Mouse (Mus musculus) C2C12 (cell line): ENCODE data around the gene Galnt7. TPM values are rescaled to one million over a fixed set of nuclear protein-coding genes. Genes with fewer than 3 reads are reported as not detected.
A peak's percentile ranks its signal among the peaks of the same experiment; 100 is the strongest.
"Not testable (repeated sequence)": the region's sequence is repeated elsewhere in the genome, so short reads cannot be mapped to it uniquely, and the experiment has no call there.

ENCODE experiments used
- H3K27me3 ChIP-seq: one replicate; pipeline ENCODE4 v1.6.1; 2011; ENCODE audit not compliant: control insufficient read depth, insufficient read depth, insufficient read length
- H3K36me3 ChIP-seq: one replicate; pipeline ENCODE4 v1.6.1; 2011; ENCODE audit not compliant: control insufficient read depth, insufficient read depth
- H3K4me3 ChIP-seq: one replicate; pipeline ENCODE4 v1.5.1; 2011; ENCODE audit warnings: mild to moderate bottlenecking, control low read depth; ENCODE audit not compliant: poor library complexity, insufficient read depth, severe bottlenecking
- H3K79me2 ChIP-seq: one replicate; pipeline ENCODE4 v1.6.1; 2011; ENCODE audit not compliant: control insufficient read depth, insufficient read depth
- H3K79me3 ChIP-seq: one replicate; pipeline ENCODE4 v1.6.1; 2011; ENCODE audit warnings: low read depth, control low read depth
- H3ac ChIP-seq: one replicate; pipeline ENCODE3; 2011; ENCODE audit warnings: low read depth; ENCODE audit not compliant: control insufficient read depth, insufficient read length
- CEBPB ChIP-seq: IDR thresholded peaks from one replicate; pipeline ENCODE4 v1.6.1; 2011; ENCODE audit warnings: low read depth, mild to moderate bottlenecking, control low read depth, moderate library complexity
- CTCF ChIP-seq: IDR thresholded peaks from one replicate; pipeline ENCODE4 v1.5.1; 2011; ENCODE audit not compliant: control insufficient read depth, insufficient read depth, insufficient read length
- FOSL1 ChIP-seq: IDR thresholded peaks from one replicate; pipeline ENCODE4 v1.8.0; 2011; ENCODE audit warnings: mild to moderate bottlenecking, low read length; ENCODE audit not compliant: poor library complexity, insufficient read depth, severe bottlenecking
- MAX ChIP-seq: IDR thresholded peaks from one replicate; pipeline ENCODE4 v1.6.1; 2011; ENCODE audit warnings: mild to moderate bottlenecking, control low read depth
- MYOD1 ChIP-seq: IDR thresholded peaks from one replicate; pipeline ENCODE4 v1.6.1; 2011; ENCODE audit warnings: low read depth; ENCODE audit not compliant: control insufficient read depth, insufficient read length
- MYOG ChIP-seq: IDR thresholded peaks from one replicate; pipeline ENCODE4 v1.6.1; 2011; ENCODE audit not compliant: control insufficient read depth, insufficient read length; ENCODE audit errors: extremely low read depth
- USF1 ChIP-seq: IDR thresholded peaks from one replicate; pipeline ENCODE4 v1.6.1; 2011; ENCODE audit warnings: low read depth, mild to moderate bottlenecking, control low read depth, moderate library complexity
- polyA plus RNA-seq: library from polyadenylated mRNA; unstranded; fragments of >200 nt; fragmentation: generic; extraction: Trizol; gene quantifications from one replicate; pipeline ENCODE4 v1.2.1, GENCODE M21; 2012; ENCODE audit warnings: missing spikeins

Galnt7 gene
- polyA plus RNA-seq, 1 experiment = 5.9 TPM

DNA sequence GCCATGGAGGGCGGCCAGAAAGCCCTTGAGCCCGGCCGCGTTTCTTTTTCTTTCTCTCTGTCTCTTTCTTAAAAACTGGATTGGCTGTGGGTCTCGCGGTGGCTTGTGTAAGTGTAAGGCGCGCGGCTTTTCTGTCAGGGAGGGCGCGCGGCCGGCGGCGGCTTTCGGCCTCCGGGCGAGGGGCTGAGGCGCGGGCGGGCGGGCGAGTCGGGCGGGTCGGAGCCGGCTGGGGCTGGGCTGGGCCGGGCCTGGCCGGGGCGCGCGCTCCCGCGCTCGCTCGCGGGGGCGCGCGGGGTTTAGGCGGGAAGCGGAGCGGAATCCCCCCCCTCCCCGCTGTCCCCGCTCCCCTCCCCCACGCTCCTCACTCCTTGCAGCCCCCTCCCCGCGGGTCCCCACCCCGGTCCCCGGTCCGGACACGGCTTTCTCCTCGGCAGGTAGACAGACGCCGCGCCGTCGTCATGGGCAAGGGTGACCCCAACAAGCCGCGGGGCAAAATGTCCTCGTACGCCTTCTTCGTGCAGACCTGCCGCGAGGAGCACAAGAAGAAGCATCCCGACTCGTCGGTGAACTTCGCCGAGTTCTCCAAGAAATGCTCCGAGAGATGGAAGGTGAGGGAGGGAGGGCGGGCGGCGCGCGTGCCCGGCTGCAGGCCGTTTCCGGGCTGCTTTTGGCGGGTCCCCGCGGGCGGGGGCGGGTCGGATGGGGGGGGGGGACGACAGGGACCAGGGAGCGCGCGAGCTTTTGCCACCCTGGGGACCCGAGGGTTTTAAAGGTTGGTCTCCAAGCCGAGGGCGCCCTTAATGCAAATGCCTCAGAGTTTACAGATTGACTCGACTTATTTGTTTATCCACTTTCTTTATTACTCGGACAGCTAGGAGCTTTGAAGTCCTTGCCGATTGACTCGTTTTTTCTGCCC, 140.4 kb downstream of the Galnt7 start:
- no peak for TF ChIP-seq USF1
- no peak for TF ChIP-seq MYOD1
- no peak for TF ChIP-seq MYOG
- TF ChIP-seq CTCF = no peak
- TF ChIP-seq CEBPB = no peak
- TF ChIP-seq FOSL1 = no peak
- TF ChIP-seq MAX = no peak
- Histone ChIP-seq H3K79me3 (peaks cover 14% of the 10 kb centered on the region), H3K4me3 (peak overlapping the region; percentile 65), H3K79me2 (peaks cover 23% of the 10 kb centered on the region), H3K36me3 (peaks cover 43% of the 10 kb centered on the region), H3ac (peak overlapping the region; percentile 100), H3K27me3 (no peaks in the 10 kb centered on the region)

DNA sequence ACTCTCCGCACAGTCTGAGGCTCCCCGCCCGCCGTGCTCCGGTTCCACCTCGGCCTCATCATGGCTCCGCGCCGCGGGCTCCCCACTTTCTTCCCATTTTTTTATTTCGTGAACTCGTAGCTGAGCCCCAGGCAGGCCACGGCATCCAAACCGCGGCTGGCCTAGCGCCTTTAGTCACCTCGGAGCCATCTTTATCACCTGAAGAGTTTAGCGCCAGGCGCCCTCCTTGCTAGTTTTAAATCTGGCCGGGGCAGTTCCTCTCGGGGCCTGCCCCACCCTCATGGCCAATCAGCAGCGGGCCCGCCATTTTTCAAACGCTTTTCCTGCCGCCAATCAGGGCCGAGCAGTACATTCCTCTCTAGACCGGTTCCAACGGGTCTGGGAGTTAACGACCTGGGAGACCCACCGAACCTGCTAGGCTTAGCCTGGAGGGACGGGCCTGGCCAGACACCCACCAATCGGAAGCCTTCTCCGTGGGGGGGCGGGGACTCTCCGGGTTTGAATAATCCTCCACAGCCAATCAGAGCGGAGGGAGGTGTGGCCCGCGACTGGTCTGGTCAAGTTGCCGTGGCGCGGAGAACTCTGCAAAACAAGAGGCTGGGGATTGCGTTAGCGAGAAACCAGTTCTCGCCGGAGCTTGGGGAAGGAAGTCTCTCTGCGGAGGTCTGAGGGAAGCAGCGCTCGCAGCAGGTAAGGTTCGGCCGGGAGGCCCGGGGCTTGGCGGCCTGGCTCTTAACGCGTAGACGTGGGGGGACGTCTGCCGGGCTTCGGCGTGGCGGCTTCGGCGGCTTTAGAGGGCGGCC, 141.3 kb downstream of the Galnt7 start, which contains the start of gene Hmgb2:
Hmgb2 (plus strand) TSS at position 592 of the 803 bp plus-strand sequence.
- Histone ChIP-seq H3K79me2 (peaks cover 23% of the 10 kb centered on the region), H3ac (peak within 1 kb of the TSS; percentile 100), H3K27me3 (no peaks in the 10 kb centered on the region), H3K36me3 (peaks cover 34% of the 10 kb centered on the region), H3K79me3 (peaks cover 14% of the 10 kb centered on the region), H3K4me3 (peak within 1 kb of the TSS; percentile 65)
- TF ChIP-seq MAX = no peak
- peak; percentile 34 for TF ChIP-seq CEBPB

DNA sequence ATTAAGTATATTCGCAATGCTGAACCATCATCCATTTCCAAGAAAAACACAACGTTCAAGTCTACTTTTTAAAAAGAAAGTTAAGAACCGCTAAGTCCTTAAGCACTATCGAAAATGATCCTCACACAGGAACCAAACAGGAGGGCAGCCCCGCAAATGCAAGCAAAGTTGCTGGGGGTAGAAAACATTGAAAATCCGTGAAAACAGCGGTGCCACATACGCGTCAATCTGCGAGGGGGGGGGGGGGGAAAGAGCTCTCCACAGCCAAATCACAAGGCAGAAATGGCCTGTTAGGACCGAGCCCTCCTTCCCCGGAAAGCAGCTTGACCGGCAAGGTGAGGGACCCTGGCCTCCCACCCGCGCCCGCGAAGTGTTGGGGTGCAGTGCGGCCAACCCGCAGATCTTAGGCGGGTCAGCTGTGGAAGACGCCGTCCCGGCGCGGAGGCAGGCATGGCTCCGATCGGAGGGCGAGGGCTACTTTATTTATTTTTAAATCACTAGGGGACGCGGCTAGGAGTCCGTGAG, 142.0 kb downstream of the Galnt7 start:
- H3K79me3 ChIP-seq = peaks cover 14% of the 10 kb centered on the region
- no peak for TF ChIP-seq FOSL1
- TF ChIP-seq CTCF = no peak
- TF ChIP-seq MYOG = no peak
- no peak for TF ChIP-seq MYOD1
- TF ChIP-seq USF1 = no peak
- TF ChIP-seq CEBPB = no peak
- no peak for TF ChIP-seq MAX
- H3K36me3 ChIP-seq = peaks cover 28% of the 10 kb centered on the region
- no peaks in the 10 kb centered on the region for H3K27me3 ChIP-seq
- peaks cover 23% of the 10 kb centered on the region for H3K79me2 ChIP-seq
- peak overlapping the region; percentile 77 for H3ac ChIP-seq
- peak overlapping the region; percentile 56 for H3K4me3 ChIP-seq

DNA sequence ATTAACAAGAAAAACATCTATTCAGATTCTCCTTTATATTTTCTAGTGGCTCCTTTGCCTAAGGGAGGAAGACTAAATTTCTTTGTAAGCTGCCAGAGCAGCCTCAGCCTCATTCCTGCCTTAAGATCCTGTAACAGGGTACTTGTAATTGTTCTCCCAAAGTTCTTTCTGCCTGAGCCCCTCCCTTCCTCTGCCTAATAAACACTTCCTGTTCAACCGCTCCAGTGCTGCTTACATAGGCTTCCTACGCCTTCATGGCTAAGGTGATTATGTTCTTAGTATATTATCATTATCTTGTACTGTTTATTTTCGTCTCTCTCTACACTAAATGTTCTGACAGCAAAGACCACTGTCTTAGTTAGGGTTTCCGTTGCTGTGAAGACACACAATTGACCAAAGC, 144.2 kb downstream of the Galnt7 start:
- Histone ChIP-seq H3K79me2 (peaks cover 13% of the 10 kb centered on the region), H3K79me3 (peaks cover 9% of the 10 kb centered on the region), H3K27me3 (no peaks in the 10 kb centered on the region), H3K4me3 (no peak overlapping the region), H3ac (no peak overlapping the region), H3K36me3 (peaks cover 8% of the 10 kb centered on the region)
- no peak for TF ChIP-seq CTCF
- TF ChIP-seq MYOG = no peak
- no peak for TF ChIP-seq FOSL1
- no peak for TF ChIP-seq MAX
- TF ChIP-seq USF1 = no peak
- no peak for TF ChIP-seq CEBPB
- no peak for TF ChIP-seq MYOD1

DNA sequence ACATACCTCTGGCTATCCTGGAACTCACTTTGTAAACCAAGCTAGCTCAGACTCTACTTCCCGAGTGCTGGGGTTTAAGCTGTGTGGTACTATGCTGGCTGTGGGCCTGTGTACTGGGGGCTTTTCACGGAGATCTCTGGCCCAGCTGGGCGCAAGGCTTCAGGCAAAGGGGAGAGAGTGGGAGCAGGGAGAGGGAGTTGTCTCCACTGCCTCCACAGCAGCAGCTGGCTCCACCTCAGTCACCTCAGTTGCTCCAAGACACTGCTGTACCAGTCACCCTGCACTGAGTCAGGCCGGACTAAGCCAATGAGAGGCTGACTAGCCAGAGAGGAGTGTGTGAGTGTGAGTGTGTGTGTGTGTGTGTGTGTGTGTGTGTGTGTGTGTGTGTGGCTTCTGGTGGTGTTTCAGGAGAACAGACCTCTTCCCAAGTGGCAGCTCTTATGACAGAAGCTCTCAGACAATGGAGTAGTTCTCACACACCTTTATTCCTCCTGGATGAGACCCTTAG, 145.2 kb downstream of the Galnt7 start:
- Histone ChIP-seq H3K27me3 (no peaks in the 10 kb centered on the region), H3K4me3 (no peak overlapping the region), H3K79me2 (peaks cover 3% of the 10 kb centered on the region), H3K79me3 (no peaks in the 10 kb centered on the region), H3ac (no peak overlapping the region), H3K36me3 (no peaks in the 10 kb centered on the region)
- no peak for TF ChIP-seq MYOG
- TF ChIP-seq FOSL1 = no peak
- no peak for TF ChIP-seq MYOD1
- no peak for TF ChIP-seq USF1
- TF ChIP-seq CTCF = no peak
- no peak for TF ChIP-seq CEBPB
- no peak for TF ChIP-seq MAX

DNA sequence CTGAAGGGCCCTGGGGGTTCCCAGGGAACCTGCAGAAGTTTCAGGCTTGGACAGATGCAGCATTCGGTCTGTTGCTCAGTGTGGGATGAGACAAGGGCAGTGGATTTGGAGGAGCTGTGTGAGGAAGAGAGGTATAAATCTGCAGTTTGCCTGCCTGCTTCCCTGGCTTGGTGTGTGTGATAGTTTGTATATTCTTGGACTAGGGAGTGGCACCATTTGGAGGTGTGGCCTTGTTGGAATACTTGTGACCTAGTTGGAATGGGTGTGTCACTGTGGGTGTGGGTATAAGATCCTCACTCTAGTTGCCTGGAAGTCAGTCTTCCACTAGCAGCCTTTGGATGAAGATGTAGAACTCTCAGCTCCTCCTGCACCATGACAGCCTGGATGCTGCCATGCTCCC, 147.3 kb downstream of the Galnt7 start:
- H3K27me3 ChIP-seq, H3K79me2 ChIP-seq, H3K79me3 ChIP-seq, H3ac ChIP-seq, H3K4me3 ChIP-seq, H3K36me3 ChIP-seq: not testable (repeated sequence)
